Mouse (Mus musculus) gastrocnemius, postnatal 36 days (tissue): ENCODE measurements around the gene 4921504E06Rik. TPM values are rescaled to one million over a fixed set of nuclear protein-coding genes. Genes with fewer than 3 reads are reported as not detected.

ENCODE experiments used
- DNase-seq, 2 experiments: peaks; one replicate each; pipeline ENCODE4 v3.0.0; 2022
- intact Hi-C: fragments of 180-260 bp; cut with DNase I; formaldehyde crosslinking; loops from one replicate; pipeline ENCODE4 v1.15.1; 2025
- total RNA-seq, 2 experiments: library from RNA; stranded (reverse); gene quantifications; 2 replicates each; pipeline ENCODE4 v1.2.3; 2021

4921504E06Rik gene
- total RNA-seq, 2 experiments from 2014 or later = not detected

DNA sequence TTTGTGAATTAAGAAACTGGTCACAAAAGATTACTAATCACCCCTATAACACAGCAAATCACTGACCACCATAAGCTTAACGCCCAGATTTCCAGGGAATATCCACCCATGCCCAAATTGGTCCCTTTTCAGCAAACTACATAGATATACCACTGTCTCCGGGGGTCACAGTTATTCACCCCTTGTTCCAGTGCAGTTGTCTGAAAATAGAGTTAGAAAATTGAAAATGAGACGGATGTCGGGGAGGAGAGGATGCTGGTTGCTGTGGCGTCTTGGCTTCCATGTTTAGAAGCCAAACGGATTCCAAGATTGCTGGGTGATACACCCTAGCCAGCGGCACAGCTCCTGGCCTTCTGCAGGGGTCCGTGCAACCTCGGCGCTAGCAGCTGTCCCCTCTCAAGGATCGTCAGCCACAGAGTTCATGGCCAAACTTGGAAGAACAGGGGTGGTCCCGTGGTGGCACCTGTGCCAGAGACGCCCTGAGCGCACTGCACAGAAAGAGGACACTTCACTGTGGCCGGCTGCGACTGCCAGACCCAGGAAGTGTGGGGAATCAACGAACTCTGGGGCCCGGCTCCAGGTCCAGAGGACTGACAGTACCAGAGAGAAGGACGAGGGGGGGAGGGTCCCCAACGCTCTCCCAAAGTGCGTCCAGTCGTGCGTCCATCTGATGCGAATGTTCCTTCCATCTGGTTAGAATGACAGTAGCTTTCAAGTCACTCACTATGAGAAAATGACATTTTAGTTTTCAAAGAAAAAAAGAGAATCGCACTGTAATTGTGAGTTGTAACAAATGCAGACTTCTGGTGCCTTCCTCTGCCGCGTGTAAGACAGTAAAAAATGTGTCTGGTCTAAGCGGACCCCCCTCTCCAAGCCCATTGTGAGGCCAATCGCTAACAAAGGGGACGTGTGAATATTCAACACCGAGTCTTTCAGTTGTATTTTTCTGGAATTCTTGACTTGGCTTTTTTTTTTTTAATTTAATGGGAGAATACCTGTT is 123.7 kb downstream of the 4921504E06Rik start:
- intact Hi-C loops = no loop called here

DNA sequence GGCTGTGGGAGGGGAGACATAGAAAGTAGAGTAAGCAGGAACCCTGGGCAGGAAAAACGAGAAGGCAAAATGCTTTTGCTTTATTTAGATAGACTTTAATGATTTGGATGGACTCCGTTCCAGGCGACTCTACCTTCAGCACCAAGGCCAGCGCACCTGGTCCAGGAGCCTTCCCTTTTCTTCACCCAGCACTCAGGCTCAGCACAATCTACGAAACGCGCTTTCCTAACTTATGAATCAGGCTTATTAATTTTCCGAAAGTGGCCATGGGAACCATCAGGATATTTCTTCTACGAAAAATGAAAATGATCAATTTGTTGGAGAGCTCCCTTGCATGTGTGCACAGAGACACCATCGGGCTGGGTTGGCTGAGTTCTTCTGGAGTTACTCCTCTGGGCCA is 124.7 kb downstream of the 4921504E06Rik start:
- no peak for DNase-seq
- intact Hi-C loops = no loop called here

More for the DNA sequence above, 123.7 kb downstream of the 4921504E06Rik start:
- DNase-seq = no peak

DNA sequence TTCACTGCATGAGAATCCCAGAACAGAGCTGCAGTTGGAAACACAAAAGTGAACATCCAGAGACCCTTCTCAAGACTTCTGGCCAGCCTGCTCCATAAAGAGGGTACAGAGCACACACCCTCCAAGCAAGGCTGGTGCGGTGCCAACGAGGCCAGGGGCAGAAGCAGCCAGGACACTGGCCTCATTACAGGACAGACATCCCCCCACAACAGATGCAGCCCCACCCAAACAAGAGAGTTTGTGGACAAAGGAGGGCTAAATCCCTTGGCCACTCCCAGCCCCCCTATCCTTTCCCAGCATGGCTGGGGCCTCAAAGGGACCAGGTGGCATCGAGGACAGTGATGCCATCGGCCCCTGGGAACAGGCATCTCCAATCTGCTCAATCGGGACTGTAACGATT is 130.6 kb downstream of the 4921504E06Rik start:
- intact Hi-C loops = no loop called here
- DNase-seq = no peak

DNA sequence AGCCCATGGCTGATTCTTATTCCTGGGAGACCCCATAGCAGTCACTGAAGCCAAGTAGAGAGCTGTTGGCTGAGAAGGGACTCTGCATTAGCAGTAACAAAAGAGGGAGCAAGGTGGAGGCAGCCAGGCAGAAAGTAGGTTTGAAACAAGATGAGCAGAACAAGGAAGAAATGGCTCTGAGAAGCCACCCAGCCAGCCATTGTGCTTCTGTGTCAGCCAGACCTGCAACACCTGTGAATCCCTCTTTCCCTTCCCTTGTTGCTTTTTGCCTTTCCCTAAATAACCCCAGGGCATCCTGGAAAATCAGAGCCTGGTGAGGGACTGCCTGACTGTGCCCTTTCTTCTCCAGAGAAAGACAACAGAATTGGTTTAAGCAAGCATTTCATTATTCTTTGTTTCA is 131.5 kb downstream of the 4921504E06Rik start:
- intact Hi-C loops = no loop called here
- DNase-seq = no peak

DNA sequence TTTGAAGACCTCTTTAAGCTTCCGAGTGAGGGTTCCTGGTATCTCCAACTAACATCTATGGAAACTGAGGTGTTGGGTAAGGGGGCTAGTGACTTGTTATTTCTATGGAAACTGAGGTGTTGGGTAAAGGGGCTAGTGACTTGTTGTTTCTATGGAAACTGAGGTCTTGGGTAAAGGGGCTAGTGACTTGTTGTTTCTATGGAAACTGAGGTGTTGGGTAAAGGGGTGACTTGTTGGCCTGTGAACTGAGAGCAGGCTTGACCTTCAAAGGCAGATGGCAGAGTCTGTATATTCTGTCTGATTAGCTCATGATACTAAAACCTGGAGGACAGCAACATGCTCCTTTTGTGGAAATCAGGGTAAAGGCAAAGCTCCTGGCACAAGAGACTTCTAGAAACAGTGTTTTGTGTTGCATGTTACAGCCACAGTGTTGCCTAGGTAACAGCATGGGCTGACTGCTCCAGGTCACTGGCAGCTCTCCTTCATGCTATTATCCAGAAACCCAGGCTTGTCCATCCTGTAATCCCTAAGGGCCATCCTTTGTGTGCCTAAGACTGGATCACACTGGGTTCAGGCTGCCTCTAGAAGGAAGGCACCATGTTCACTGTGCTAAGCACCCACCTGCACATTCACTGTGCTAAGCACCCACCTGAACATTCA is 133.9 kb downstream of the 4921504E06Rik start:
- intact Hi-C loops = loop anchor here (5.0 kb wide), 1 partner anchor 317 kb away; no protein-coding TSS in a partner anchor
- no peak for DNase-seq

DNA sequence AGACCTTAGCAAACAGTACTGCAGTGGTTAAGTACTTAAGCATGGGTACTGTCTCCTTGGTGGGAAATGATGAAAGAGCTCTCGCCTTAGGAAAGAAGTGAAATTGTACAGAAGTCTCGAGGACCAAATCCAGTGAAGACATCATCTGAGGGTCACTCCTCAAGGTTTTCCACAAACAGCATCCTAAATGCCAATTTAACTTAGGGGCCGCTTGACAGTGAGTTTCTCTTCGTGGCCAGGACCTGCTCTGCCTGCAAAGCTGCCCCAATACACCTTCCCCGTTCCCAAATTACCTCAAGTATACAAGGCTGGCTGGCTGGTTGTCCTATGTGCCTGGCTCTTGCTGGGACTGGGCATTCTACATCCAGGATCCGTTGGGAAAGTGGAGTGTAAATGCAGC is 137.6 kb downstream of the 4921504E06Rik start:
- intact Hi-C loops = loop anchor here (5.0 kb wide), 1 partner anchor 321 kb away; no protein-coding TSS in a partner anchor
- DNase-seq = no peak

DNA sequence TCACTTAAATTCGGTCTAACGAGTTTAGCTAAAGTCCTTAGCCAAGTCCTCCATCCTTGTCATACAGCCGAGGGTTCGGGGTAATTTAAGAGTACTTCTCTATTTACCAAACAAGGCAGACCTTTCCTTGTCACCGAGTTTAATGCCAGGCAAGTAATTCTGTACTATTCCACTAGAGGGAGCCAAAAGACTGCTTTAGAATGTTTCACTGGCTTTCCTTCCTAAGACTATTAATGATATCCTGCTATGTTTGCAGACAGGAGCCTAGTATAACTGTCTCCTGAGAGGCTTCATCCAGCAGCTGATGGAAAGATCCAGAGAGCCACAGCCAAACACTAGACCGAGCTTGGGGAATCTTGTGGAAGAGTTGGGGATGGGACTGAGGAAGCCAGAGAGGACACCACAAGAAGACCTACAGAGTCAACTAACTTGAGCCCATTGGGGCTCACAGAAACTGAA is 138.6 kb downstream of the 4921504E06Rik start:
- intact Hi-C loops = loop anchor here (2.0 to 5.0 kb wide), 3 partner anchors 106 to 504 kb away; no protein-coding TSS in a partner anchor
- DNase-seq = no peak

DNA sequence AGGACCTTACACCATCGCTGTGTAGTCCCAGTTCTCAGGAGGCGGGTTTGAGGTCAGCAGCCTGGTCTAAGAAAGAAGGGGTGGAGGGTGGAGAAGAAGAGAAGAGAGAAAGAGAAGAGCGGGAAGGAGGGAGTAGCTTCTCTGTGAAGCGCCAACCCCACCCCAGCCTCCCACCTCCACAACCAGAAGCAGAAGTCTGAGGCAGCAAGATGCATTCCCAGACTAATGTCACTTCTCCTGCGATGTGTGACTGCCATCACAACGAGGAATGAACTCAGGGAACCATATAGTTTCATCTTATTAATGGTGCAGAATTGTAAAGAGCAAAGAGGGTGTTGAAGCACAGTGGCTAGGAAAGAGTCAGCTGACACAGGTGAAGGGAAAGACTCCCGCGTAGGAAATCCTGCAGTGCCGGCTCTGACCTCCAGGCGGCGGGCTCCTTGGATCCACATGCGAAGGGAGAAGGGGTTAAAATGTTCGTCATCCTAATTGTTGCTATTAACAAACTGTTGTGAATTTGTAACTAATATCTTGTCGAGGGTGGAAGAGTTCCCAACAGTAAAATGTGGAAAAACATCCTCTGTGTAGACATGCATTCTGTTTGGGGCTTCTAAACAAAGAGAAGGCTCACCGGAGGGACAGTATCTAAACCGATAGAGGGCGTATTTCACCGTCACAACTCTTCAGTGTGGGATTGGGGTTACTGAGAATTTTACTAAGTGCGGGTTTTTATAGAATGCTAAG is 139.3 kb downstream of the 4921504E06Rik start:
- intact Hi-C loops = loop anchor here (2.0 kb wide), 2 partner anchors 106 to 504 kb away; no protein-coding TSS in a partner anchor

More for the DNA sequence above, 139.3 kb downstream of the 4921504E06Rik start:
- peak; percentile 25 to 36 for DNase-seq

Other genes starting within 250 kb of the 4921504E06Rik start
- gene Msrb2, start 182.5 kb downstream of the 4921504E06Rik start, total RNA-seq = 10 to 100 TPM; 14.7 to 16.3 TPM
- gene Ptf1a, start 108.3 kb downstream of the 4921504E06Rik start, total RNA-seq = not detected
- 10 to 100 TPM; 37.1 to 57.3 TPM for gene Otud1, start 103.8 kb upstream of the 4921504E06Rik start, total RNA-seq